Mouse (Mus musculus) kidney, postnatal 36 days (tissue): ENCODE results near the gene Gm6526.
"Not testable (repeated sequence)": the region's sequence is repeated elsewhere in the genome, so short reads cannot be mapped to it uniquely, and the experiment has no call there.

Experiments
- DNase-seq, 2 experiments: peaks; one replicate each; pipeline ENCODE4 v3.0.0; 2021 to 2022; ENCODE audit warnings: mixed read lengths in 2 of 2

Gm6526 gene

GRCm38 (mm10) chr14:43747566-43747965 is at the start of gene Gm6526:
Gene Gm6526 (plus strand): TSS chr14:43747866.
- DNase-seq, result not testable (repeated sequence)

GRCm38 (mm10) chr14:43727385-43727784 is 20.3 kb upstream of the Gm6526 start, which contains the start of gene Gm16506:
Gene Gm16506 (minus strand): TSS chr14:43727485.
- DNase-seq, result not testable (repeated sequence)

GRCm38 (mm10) chr14:43784645-43785044 is 37.0 kb downstream of the Gm6526 start, which contains the start of gene Gm8180:
Gene Gm8180 (minus strand): TSS chr14:43784745.
- DNase-seq, result not testable (repeated sequence)

- DNase-seq, result not testable (repeated sequence)
Observed at GRCm38 (mm10) chr14:43793811-43794210, 46.1 kb downstream of the Gm6526 start.

- no peak for DNase-seq
Observed at GRCm38 (mm10) chr14:43796069-43796904, 48.6 kb downstream of the Gm6526 start.

DNA sequence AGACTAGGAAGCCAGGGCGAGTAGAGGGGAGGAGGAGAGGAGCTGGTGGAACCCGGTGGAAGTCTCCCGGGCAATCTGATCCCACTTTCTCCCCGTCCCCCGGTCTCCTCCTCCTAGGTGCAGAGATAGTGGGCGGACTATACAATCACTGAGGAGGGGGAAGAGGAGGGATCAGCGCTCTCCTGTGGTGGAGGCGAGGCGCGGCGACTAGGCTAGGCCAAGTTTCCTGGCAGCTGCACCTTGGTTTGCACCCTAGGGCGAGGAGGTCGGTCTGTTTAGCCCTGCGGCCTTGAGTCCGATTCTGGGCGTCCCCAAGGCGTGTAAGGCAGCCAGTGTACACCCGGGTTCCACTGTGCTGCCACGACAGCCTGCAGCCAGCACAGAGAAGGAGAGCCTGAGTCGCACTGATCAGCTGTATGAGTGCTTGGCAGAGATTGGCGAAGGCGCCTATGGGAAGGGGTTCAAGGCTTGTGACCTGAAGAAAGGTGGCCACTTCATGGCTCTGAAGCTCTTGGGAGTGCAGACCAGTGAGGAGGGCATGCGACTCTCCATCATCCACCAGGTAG is 49.3 kb downstream of the Gm6526 start:
- DNase-seq, result not testable (repeated sequence)

GRCm38 (mm10) chr14:43804435-43804834 is 56.8 kb downstream of the Gm6526 start:
- DNase-seq, result not testable (repeated sequence)
